Mouse (Mus musculus) hindbrain, embryonic 11.5 days (tissue): Measurements from ENCODE around the gene Msrb2. TPM values are rescaled to one million over a fixed set of nuclear protein-coding genes. Genes with fewer than 3 reads are reported as not detected.
A peak's percentile ranks its signal among the peaks of the same experiment; 100 is the strongest.

Experiments used
- ATAC-seq: fragments of 200-750 bp; cut with Nextera tagmentation; 2 replicates; pipeline ENCODE4 v1.8.0; 2017; ENCODE audit warnings: mild to moderate bottlenecking, moderate TSS enrichment, moderate library complexity; ENCODE audit not compliant: low FRiP score
- DNase-seq: peaks from one replicate; pipeline ENCODE4 v3.0.0-alpha.2; 2015; ENCODE audit warnings: low spot score
- H3K27ac ChIP-seq: fragments of 300-500 bp; sonication (generic); 2 replicates; pipeline ENCODE4 v1.5.1; 2014; ENCODE audit warnings: mild to moderate bottlenecking, low read depth, low read length
- H3K27me3 ChIP-seq: fragments of 300-500 bp; sonication (generic); 2 replicates; pipeline ENCODE4 v1.6.1; 2014; ENCODE audit warnings: mild to moderate bottlenecking, low read length, moderate library complexity, mixed read lengths; ENCODE audit not compliant: control insufficient read depth, insufficient read depth
- H3K36me3 ChIP-seq: fragments of 300-500 bp; sonication (generic); 2 replicates; pipeline ENCODE4 v1.6.1; 2014; ENCODE audit warnings: mild to moderate bottlenecking, low read length, moderate library complexity, mixed read lengths; ENCODE audit not compliant: control insufficient read depth, insufficient read depth
- H3K4me1 ChIP-seq: fragments of 300-500 bp; sonication (generic); replicated peaks from 2 replicates; pipeline ENCODE4 v1.6.1; 2014; ENCODE audit warnings: low read length, mixed read lengths; ENCODE audit not compliant: control insufficient read depth, insufficient read depth
- H3K4me2 ChIP-seq: fragments of 300-500 bp; sonication (generic); replicated peaks from 2 replicates; pipeline ENCODE4 v1.6.1; 2014; ENCODE audit warnings: mild to moderate bottlenecking, low read depth, low read length
- H3K4me3 ChIP-seq: fragments of 300-500 bp; sonication (generic); 2 replicates; pipeline ENCODE4 v1.5.1; 2014; ENCODE audit warnings: low read depth, low read length
- H3K9ac ChIP-seq: fragments of 300-500 bp; sonication (generic); 2 replicates; pipeline ENCODE4 v1.6.1; 2014; ENCODE audit warnings: low read depth, low read length
- H3K9me3 ChIP-seq: fragments of 300-500 bp; sonication (generic); 2 replicates; pipeline ENCODE4 v1.6.1; 2016; ENCODE audit warnings: low read length; ENCODE audit not compliant: control insufficient read depth
- WGBS: fragments of 180-500 bp; shearing (Covaris S2); extraction: QIAGEN DNeasy Blood & Tissue Kit; methylation state at CpG from one replicate; pipeline ENCODE4 v1.1.7; 2014; 5-methylcytosine and 5-hydroxymethylcytosine counted together
- polyA plus RNA-seq: library from polyadenylated mRNA; unstranded; fragments of >200 nt; fragmentation: Nextera tagmentation; extraction: Ambion mirVana; gene quantifications from 2 replicates; pipeline ENCODE4 v1.2.1, GENCODE M21; 2014

Gene Msrb2
- polyA plus RNA-seq, 1 experiment from 2014 or later = 14.8 TPM

GRCm38 (mm10) chr2:19414222-19414965, 43.2 kb downstream of the Msrb2 start:
- DNase-seq = peak; percentile 87
- H3K27ac ChIP-seq = no peak overlapping the region
- H3K36me3 ChIP-seq = no peaks in the 10 kb centered on the region
- peak overlapping the region; percentile 15 for H3K4me2 ChIP-seq
- no peaks in the 10 kb centered on the region for H3K9me3 ChIP-seq
- ATAC-seq = peak; percentile 73
- H3K27me3 ChIP-seq = no peaks in the 10 kb centered on the region; the same call in 1 of the 2 replicates
- WGBS = 20% methylated on average over 19 of the region's 19 CpGs
- peak overlapping the region; percentile 32; the same call in 1 of the 2 replicates for H3K9ac ChIP-seq
- peak overlapping the region; percentile 12; the same call in 1 of the 2 replicates for H3K4me3 ChIP-seq
- H3K4me1 ChIP-seq = no peaks in the 10 kb centered on the region

GRCm38 (mm10) chr2:19415063-19415521, 43.9 kb downstream of the Msrb2 start:
- no peaks in the 10 kb centered on the region for H3K36me3 ChIP-seq
- H3K9me3 ChIP-seq = no peaks in the 10 kb centered on the region
- ATAC-seq (peak; percentile 66), DNase-seq (peak; percentile 86)
- H3K4me1 ChIP-seq = 0 out of 2 replicates have a peak, but pooled peaks cover 2% of the 10 kb centered on the region
- H3K4me3 ChIP-seq = no peak overlapping the region; the same call in 1 of the 2 replicates
- H3K4me2 ChIP-seq = peak overlapping the region; percentile 15
- H3K27me3 ChIP-seq = no peaks in the 10 kb centered on the region; the same call in 1 of the 2 replicates
- 3% methylated on average over 6 of the region's 6 CpGs for WGBS
- H3K27ac ChIP-seq = no peak overlapping the region
- H3K9ac ChIP-seq = peak overlapping the region; percentile 32; the same call in 1 of the 2 replicates

- no peaks in the 10 kb centered on the region for H3K9me3 ChIP-seq
- no peaks in the 10 kb centered on the region for H3K36me3 ChIP-seq
- no peak overlapping the region for H3K4me2 ChIP-seq
- no peak overlapping the region for H3K27ac ChIP-seq
- no peak overlapping the region for H3K4me3 ChIP-seq
- ATAC-seq (no peak), DNase-seq (no peak)
- WGBS = 68% methylated on average over 6 of the region's 6 CpGs
- H3K27me3 ChIP-seq = no peaks in the 10 kb centered on the region; the same call in 1 of the 2 replicates
- no peak overlapping the region for H3K9ac ChIP-seq
- H3K4me1 ChIP-seq = 0 out of 2 replicates have a peak, but pooled peaks cover 2% of the 10 kb centered on the region
Measured at GRCm38 (mm10) chr2:19416066-19416465, 44.8 kb downstream of the Msrb2 start.

GRCm38 (mm10) chr2:19419686-19420345, 48.6 kb downstream of the Msrb2 start:
- no peaks in the 10 kb centered on the region for H3K9me3 ChIP-seq
- H3K4me3 ChIP-seq = no peak overlapping the region
- ATAC-seq = peak; percentile 22; the same call in 1 of the 2 replicates
- WGBS = 76% methylated on average over 1 of the region's 1 CpGs
- peaks cover 4% of the 10 kb centered on the region; the same call in 1 of the 2 replicates for H3K27me3 ChIP-seq
- H3K9ac ChIP-seq = no peak overlapping the region
- H3K27ac ChIP-seq = no peak overlapping the region
- H3K4me2 ChIP-seq = no peak overlapping the region
- peaks cover 2% of the 10 kb centered on the region; the same call in 1 of the 2 replicates for H3K4me1 ChIP-seq
- H3K36me3 ChIP-seq = no peaks in the 10 kb centered on the region
- no peak for DNase-seq

GRCm38 (mm10) chr2:19422226-19422625, 51.0 kb downstream of the Msrb2 start:
- no peak overlapping the region for H3K4me2 ChIP-seq
- no peak for DNase-seq
- peaks cover 14% of the 10 kb centered on the region; the same call in 1 of the 2 replicates for H3K27me3 ChIP-seq
- no peak for ATAC-seq
- no peaks in the 10 kb centered on the region for H3K9me3 ChIP-seq
- H3K27ac ChIP-seq = no peak overlapping the region
- H3K9ac ChIP-seq = no peak overlapping the region
- H3K36me3 ChIP-seq = no peaks in the 10 kb centered on the region
- H3K4me3 ChIP-seq = no peak overlapping the region
- peaks cover 2% of the 10 kb centered on the region; the same call in 1 of the 2 replicates for H3K4me1 ChIP-seq

- no peaks in the 10 kb centered on the region for H3K36me3 ChIP-seq
- DNase-seq = no peak
- WGBS = 74% methylated on average over 6 of the region's 6 CpGs
- peaks cover 20% of the 10 kb centered on the region; the same call in 1 of the 2 replicates for H3K27me3 ChIP-seq
- no peak overlapping the region for H3K4me2 ChIP-seq
- no peak overlapping the region for H3K9ac ChIP-seq
- no peak overlapping the region for H3K4me3 ChIP-seq
- peaks cover 2% of the 10 kb centered on the region; the same call in 1 of the 2 replicates for H3K4me1 ChIP-seq
- no peaks in the 10 kb centered on the region for H3K9me3 ChIP-seq
- no peak overlapping the region for H3K27ac ChIP-seq
- no peak for ATAC-seq
Measured at GRCm38 (mm10) chr2:19423086-19423485, 51.8 kb downstream of the Msrb2 start.

GRCm38 (mm10) chr2:19429031-19429430, 57.8 kb downstream of the Msrb2 start:
- DNase-seq (peak; percentile 80), ATAC-seq (no peak)
- Histone ChIP-seq H3K4me2 (no peak overlapping the region), H3K4me3 (no peak overlapping the region), H3K4me1 (peaks cover 12% of the 10 kb centered on the region), H3K27me3 (peaks cover 64% of the 10 kb centered on the region), H3K9ac (no peak overlapping the region), H3K36me3 (no peaks in the 10 kb centered on the region), H3K27ac (no peak overlapping the region), H3K9me3 (no peaks in the 10 kb centered on the region)
- 5% methylated on average over 10 of the region's 10 CpGs for WGBS

- Histone ChIP-seq H3K4me2 (peak overlapping the region; percentile 32; the same call in 1 of the 2 replicates), H3K27me3 (peaks cover 71% of the 10 kb centered on the region), H3K4me3 (no peak overlapping the region), H3K4me1 (peaks cover 12% of the 10 kb centered on the region), H3K27ac (no peak overlapping the region), H3K9ac (no peak overlapping the region), H3K9me3 (no peaks in the 10 kb centered on the region), H3K36me3 (no peaks in the 10 kb centered on the region)
- 3% methylated on average over 31 of the region's 31 CpGs for WGBS
- 0 out of 2 replicates have a peak, but pooled peaks have one; percentile 40 for ATAC-seq
- peak; percentile 52 for DNase-seq
Measured at GRCm38 (mm10) chr2:19429691-19430690, 58.8 kb downstream of the Msrb2 start.
